Mouse (Mus musculus) myocyte (in vitro differentiated cells): ENCODE data around the gene Cpne2.

ENCODE experiments used
- CEBPB ChIP-seq: IDR thresholded peaks from 2 replicates; pipeline ENCODE4 v1.6.1; 2011; ENCODE audit warnings: mild to moderate bottlenecking, moderate library complexity; ENCODE audit not compliant: poor library complexity, insufficient read depth, severe bottlenecking
- E2F4 ChIP-seq: IDR thresholded peaks from one replicate; pipeline ENCODE4 v1.6.1; 2011; ENCODE audit warnings: mild to moderate bottlenecking, control low read depth, moderate library complexity; ENCODE audit not compliant: insufficient read depth
- MAX ChIP-seq: IDR thresholded peaks from one replicate; pipeline ENCODE4 v1.6.1; 2011; ENCODE audit warnings: low read depth, mild to moderate bottlenecking, control low read depth
- MYOD1 ChIP-seq, 3 experiments: IDR thresholded peaks; one replicate each; pipeline ENCODE4 v1.6.1; 2011; ENCODE audit warnings: control low read depth in 2 of 3, low read depth in 2 of 3, mild to moderate bottlenecking in 2 of 3, moderate library complexity in 1 of 3; ENCODE audit not compliant: insufficient read length in 2 of 3, control insufficient read depth in 1 of 3
- MYOG ChIP-seq, 3 experiments: IDR thresholded peaks; one replicate each; pipeline ENCODE4 v1.6.1; 2011; ENCODE audit warnings: control low read depth in 2 of 3, low read depth in 2 of 3, mild to moderate bottlenecking in 2 of 3; ENCODE audit not compliant: insufficient read length in 2 of 3, control insufficient read depth in 1 of 3, insufficient read depth in 1 of 3
- POLR2A ChIP-seq: IDR thresholded peaks from one replicate; pipeline ENCODE4 v1.6.1; 2011; ENCODE audit warnings: low read depth, mild to moderate bottlenecking, control low read depth, moderate library complexity; ENCODE audit not compliant: insufficient read length
- POLR2AphosphoS2 ChIP-seq: IDR thresholded peaks from one replicate; pipeline ENCODE4 v1.6.1; 2011; ENCODE audit warnings: low read depth, control low read depth; ENCODE audit not compliant: insufficient read length
- REST ChIP-seq: IDR thresholded peaks from one replicate; pipeline ENCODE4 v1.6.1; 2011; ENCODE audit warnings: mild to moderate bottlenecking, control low read depth, moderate library complexity; ENCODE audit not compliant: insufficient read depth, insufficient read length
- TCF12 ChIP-seq: IDR thresholded peaks from one replicate; pipeline ENCODE4 v1.6.1; 2011; ENCODE audit warnings: mild to moderate bottlenecking, control low read depth; ENCODE audit not compliant: poor library complexity, insufficient read depth, severe bottlenecking
- TCF3 ChIP-seq: IDR thresholded peaks from one replicate; pipeline ENCODE4 v1.6.1; 2011; ENCODE audit warnings: low read depth, control low read depth; ENCODE audit not compliant: insufficient read length
- USF1 ChIP-seq: IDR thresholded peaks from one replicate; pipeline ENCODE4 v1.6.1; 2011; ENCODE audit warnings: low read depth, mild to moderate bottlenecking, control low read depth, moderate library complexity

GRCm38 (mm10) chr8:94537456-94537855 is 4.7 kb downstream of the Cpne2 start:
- TF ChIP-seq CEBPB (no peak), MAX (no peak), POLR2A (no peak), REST (no peak), E2F4 (no peak), MYOG (IDR thresholded peaks at IDR 0.05; ENCODE audit: control insufficient read depth in 1 of 3, insufficient read depth in 1 of 3, insufficient read length in 2 of 3, low read depth in 2 of 3) (no peak), POLR2AphosphoS2 (no peak), MYOD1 (IDR thresholded peaks at IDR 0.05; ENCODE audit: control insufficient read depth in 1 of 3, insufficient read length in 2 of 3, low read depth in 2 of 3) (no peak), TCF12 (no peak), USF1 (no peak), TCF3 (no peak)
